Mouse (Mus musculus) liver, postnatal 0 days (tissue): ENCODE results near the gene Swap70. TPM values are rescaled to one million over a fixed set of nuclear protein-coding genes. Genes with fewer than 3 reads are reported as not detected.
A peak's percentile ranks its signal among the peaks of the same experiment; 100 is the strongest.

Experiments
- ATAC-seq: fragments of 200-750 bp; cut with Nextera tagmentation; 2 replicates; pipeline ENCODE4 v1.8.0; 2017; ENCODE audit warnings: mild to moderate bottlenecking, moderate library complexity
- DNase-seq: peaks from one replicate; pipeline ENCODE4 v3.0.0-alpha.2; 2016
- H3K27ac ChIP-seq: fragments of 300-500 bp; sonication (generic); 2 replicates; pipeline ENCODE4 v1.5.1; 2014; ENCODE audit warnings: antibody characterized with exemption, moderate library complexity, mild to moderate bottlenecking, low read depth
- H3K27me3 ChIP-seq: fragments of 300-500 bp; sonication (generic); 2 replicates; pipeline ENCODE4 v1.6.1; 2014; ENCODE audit warnings: low read length, control low read depth, mixed read lengths; ENCODE audit not compliant: insufficient read depth
- H3K36me3 ChIP-seq: fragments of 300-500 bp; sonication (generic); replicated peaks from 2 replicates; pipeline ENCODE4 v1.6.1; 2014; ENCODE audit warnings: mild to moderate bottlenecking, control low read depth, low read length, moderate library complexity, mixed read lengths; ENCODE audit not compliant: insufficient read depth
- H3K4me1 ChIP-seq: fragments of 300-500 bp; sonication (generic); 2 replicates; pipeline ENCODE4 v1.6.1; 2014; ENCODE audit warnings: antibody characterized with exemption, mild to moderate bottlenecking, control low read depth; ENCODE audit not compliant: insufficient read depth
- H3K4me2 ChIP-seq: fragments of 300-500 bp; sonication (generic); 2 replicates; pipeline ENCODE4 v1.6.1; 2014; ENCODE audit warnings: low read depth, mild to moderate bottlenecking, low read length, moderate library complexity, mixed read lengths
- H3K4me3 ChIP-seq: fragments of 300-500 bp; sonication (generic); 2 replicates; pipeline ENCODE4 v1.5.1; 2014; ENCODE audit warnings: low read depth, low read length
- H3K9ac ChIP-seq: fragments of 300-500 bp; sonication (generic); replicated peaks from 2 replicates; pipeline ENCODE4 v1.6.1; 2014; ENCODE audit warnings: mild to moderate bottlenecking, moderate library complexity
- H3K9me3 ChIP-seq: fragments of 300-500 bp; sonication (generic); 2 replicates; pipeline ENCODE4 v1.6.1; 2016; ENCODE audit warnings: mild to moderate bottlenecking, control low read depth, low read length, mixed read lengths
- CTCF ChIP-seq: sonication (generic); IDR thresholded peaks from 2 replicates; pipeline ENCODE4 v1.5.1; 2016; ENCODE audit warnings: antibody characterized with exemption, low read depth
- EP300 ChIP-seq: IDR thresholded peaks from 2 replicates; pipeline ENCODE4 v1.6.1; 2016; ENCODE audit warnings: antibody characterized with exemption, low read depth, mild to moderate bottlenecking
- WGBS: fragments of 180-500 bp; shearing (Covaris S2); extraction: QIAGEN DNeasy Blood & Tissue Kit; methylation state at CpG from one replicate; pipeline ENCODE4 v1.1.7; 2014; ENCODE audit not compliant: insufficient replicate concordance; 5-methylcytosine and 5-hydroxymethylcytosine counted together
- polyA plus RNA-seq: library from polyadenylated mRNA; unstranded; fragments of >200 nt; fragmentation: Nextera tagmentation; extraction: Ambion mirVana; gene quantifications from 2 replicates; pipeline ENCODE4 v1.2.1, GENCODE M21; 2015

Gene Swap70
- polyA plus RNA-seq, 1 experiment from 2014 or later, result 7.2 TPM

DNA sequence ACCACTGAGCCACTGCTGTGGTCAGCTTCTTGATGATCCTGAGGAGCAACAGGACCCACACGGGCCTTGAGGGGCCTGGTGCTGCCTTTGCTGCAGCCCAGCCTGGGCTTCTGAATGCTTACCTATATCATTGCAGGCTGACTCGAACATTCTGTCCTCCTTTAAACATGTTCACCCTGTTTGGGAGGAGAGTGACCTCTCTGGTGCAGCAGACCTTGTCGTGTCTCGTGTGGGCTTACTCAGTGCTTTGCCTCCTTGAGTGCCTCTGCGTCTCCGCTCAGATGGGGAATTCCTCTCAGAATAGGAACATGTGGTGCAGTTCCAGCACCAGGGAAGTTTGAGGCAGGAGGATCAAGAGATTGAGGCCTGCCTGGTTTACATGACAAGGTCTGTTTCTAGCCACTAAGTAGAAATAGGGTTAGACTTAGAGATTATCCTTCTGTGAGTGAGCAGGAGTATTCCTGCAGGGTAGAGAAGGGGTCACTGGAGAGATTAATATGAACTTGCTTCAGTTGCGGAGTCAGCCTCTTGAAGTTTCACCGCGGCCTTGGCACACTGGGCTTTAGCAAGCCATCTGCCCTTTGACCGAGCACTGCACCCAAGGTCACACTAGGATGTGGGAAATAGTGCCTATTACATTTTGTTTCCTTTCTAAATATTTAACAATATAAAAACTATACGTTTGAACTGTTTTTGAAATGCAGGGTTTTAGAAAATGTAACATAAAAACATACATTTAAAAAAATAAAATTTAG, 36.9 kb downstream of the Swap70 start:
- no peaks in the 10 kb centered on the region for H3K9me3 ChIP-seq
- H3K4me3 ChIP-seq, result no peak overlapping the region
- no peaks in the 10 kb centered on the region for H3K27me3 ChIP-seq
- H3K36me3 ChIP-seq, result no peaks in the 10 kb centered on the region
- H3K4me1 ChIP-seq, result peaks cover 18% of the 10 kb centered on the region
- no peak for TF ChIP-seq CTCF
- H3K27ac ChIP-seq, result no peak overlapping the region
- ATAC-seq (no peak), DNase-seq (no peak)
- no peak overlapping the region for H3K9ac ChIP-seq
- no peak overlapping the region for H3K4me2 ChIP-seq
- WGBS, result 62% methylated on average over 11 of the region's 11 CpGs

GRCm38 (mm10) chr7:110259966-110260711, 38.6 kb downstream of the Swap70 start:
- Histone ChIP-seq H3K27ac (peak overlapping the region; percentile 41), H3K36me3 (no peaks in the 10 kb centered on the region), H3K4me3 (no peak overlapping the region), H3K4me1 (peaks cover 18% of the 10 kb centered on the region), H3K4me2 (no peak overlapping the region), H3K9me3 (no peaks in the 10 kb centered on the region), H3K27me3 (no peaks in the 10 kb centered on the region), H3K9ac (no peak overlapping the region)
- WGBS, result 49% methylated on average over 4 of the region's 4 CpGs
- DNase-seq (no peak), ATAC-seq (peak; percentile 64)
- no peak for TF ChIP-seq EP300
- TF ChIP-seq CTCF, result no peak

DNA sequence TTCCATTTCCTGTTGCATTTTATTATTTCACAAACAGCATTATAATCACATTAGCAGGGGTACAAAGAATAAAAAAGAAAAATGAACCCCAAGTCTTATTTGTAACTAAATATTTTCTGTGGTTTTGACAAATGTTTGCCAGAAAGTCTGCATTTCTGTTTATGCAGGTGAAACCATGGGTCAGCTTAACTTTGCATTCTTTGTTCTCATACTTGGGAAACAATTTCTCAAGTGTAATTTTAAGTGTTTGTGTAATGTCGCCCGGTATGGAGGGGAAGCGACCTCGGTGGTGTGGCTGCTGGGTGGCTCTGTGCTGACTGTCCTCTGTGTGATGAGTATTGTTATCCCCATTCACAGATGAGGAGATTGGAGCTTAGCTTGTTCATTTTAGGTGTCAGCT, 40.3 kb downstream of the Swap70 start:
- no peak for DNase-seq
- WGBS, result 72% methylated on average over 4 of the region's 4 CpGs

DNA sequence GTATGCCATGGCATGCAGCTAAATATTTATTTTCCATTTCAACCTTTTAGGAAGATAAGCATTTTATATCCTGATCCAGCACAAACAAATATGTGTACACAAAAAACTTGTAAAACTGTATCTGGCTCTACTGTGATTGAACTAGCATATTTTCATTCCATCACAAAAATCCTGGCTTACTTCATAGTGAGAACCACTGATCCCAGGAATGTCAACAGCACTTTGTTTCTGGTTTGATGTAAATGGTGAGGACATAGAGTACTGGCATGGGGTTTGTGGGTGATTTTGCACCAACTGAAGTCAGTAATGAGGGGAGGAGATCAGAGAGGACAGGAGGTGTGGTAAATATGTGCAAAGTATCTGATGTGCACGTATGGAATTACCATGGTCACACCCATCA, 41.1 kb downstream of the Swap70 start:
- ATAC-seq (no peak), DNase-seq (no peak)
- Histone ChIP-seq H3K9ac (no peak overlapping the region), H3K4me2 (no peak overlapping the region), H3K27me3 (no peaks in the 10 kb centered on the region), H3K27ac (no peak overlapping the region), H3K4me1 (peaks cover 14% of the 10 kb centered on the region), H3K36me3 (no peaks in the 10 kb centered on the region), H3K4me3 (no peak overlapping the region), H3K9me3 (no peaks in the 10 kb centered on the region)
- 36% methylated on average over 1 of the region's 1 CpGs for WGBS
- TF ChIP-seq CTCF (no peak), EP300 (no peak)

More for the DNA sequence above, 40.3 kb downstream of the Swap70 start:
- H3K4me2 ChIP-seq, result no peak overlapping the region
- no peak overlapping the region for H3K4me3 ChIP-seq
- H3K36me3 ChIP-seq, result no peaks in the 10 kb centered on the region
- peaks cover 18% of the 10 kb centered on the region for H3K4me1 ChIP-seq
- H3K9ac ChIP-seq, result no peak overlapping the region
- ATAC-seq, result no peak
- H3K27ac ChIP-seq, result no peak overlapping the region
- TF ChIP-seq CTCF (no peak), EP300 (no peak)
- H3K9me3 ChIP-seq, result no peaks in the 10 kb centered on the region
- no peaks in the 10 kb centered on the region for H3K27me3 ChIP-seq

DNA sequence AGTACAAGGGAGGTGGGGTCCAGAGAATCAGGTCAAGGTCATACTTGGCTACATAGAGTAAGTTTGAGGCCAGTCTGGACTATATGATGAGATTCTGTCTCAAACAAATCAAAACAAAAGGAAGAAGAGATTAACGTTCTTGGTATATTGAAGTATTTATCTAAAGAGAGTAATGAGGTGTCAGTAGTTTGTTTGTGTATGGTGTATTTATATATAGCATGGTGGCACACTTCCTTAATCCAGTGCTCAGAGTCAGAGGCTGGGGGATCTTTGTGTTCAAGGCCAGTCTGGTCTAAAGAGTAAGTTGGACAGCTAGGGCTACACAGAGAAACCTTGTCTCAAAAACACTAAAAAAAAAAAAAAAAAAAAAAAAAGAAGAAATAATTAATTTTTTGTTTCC, 42.0 kb downstream of the Swap70 start:
- H3K9me3 ChIP-seq, result no peaks in the 10 kb centered on the region
- peaks cover 8% of the 10 kb centered on the region for H3K4me1 ChIP-seq
- no peak for ATAC-seq
- no peaks in the 10 kb centered on the region for H3K36me3 ChIP-seq
- no peak overlapping the region for H3K27ac ChIP-seq
- no peak for DNase-seq
- H3K4me2 ChIP-seq, result no peak overlapping the region
- no peak for TF ChIP-seq EP300
- TF ChIP-seq CTCF, result no peak
- WGBS, result 68% methylated on average over 1 of the region's 1 CpGs
- H3K9ac ChIP-seq, result no peak overlapping the region
- no peaks in the 10 kb centered on the region for H3K27me3 ChIP-seq
- no peak overlapping the region for H3K4me3 ChIP-seq

DNA sequence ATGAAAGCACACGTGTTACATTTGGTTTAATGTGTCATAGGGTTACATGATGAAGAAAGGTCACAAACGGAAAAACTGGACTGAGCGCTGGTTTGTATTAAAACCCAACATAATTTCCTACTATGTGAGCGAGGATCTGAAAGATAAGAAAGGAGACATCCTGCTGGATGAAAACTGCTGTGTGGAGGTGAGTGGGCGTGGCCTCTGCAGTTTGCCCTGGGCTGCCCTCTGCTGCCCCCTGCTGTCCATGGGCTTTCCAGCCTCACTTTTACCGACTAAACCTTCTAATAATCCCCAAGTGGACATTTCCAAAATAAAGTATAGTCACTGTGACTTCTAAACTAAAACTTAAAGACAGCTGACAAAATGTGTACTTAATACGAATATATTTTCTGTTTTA, 44.3 kb downstream of the Swap70 start:
- 20% methylated on average over 7 of the region's 7 CpGs for WGBS
- Histone ChIP-seq H3K4me1 (peaks cover 5% of the 10 kb centered on the region; the same call in 1 of the 2 replicates), H3K27me3 (no peaks in the 10 kb centered on the region), H3K9ac (no peak overlapping the region), H3K4me2 (no peak overlapping the region), H3K4me3 (no peak overlapping the region), H3K27ac (no peak overlapping the region), H3K36me3 (peaks cover 17% of the 10 kb centered on the region), H3K9me3 (no peaks in the 10 kb centered on the region)
- ATAC-seq (peak; percentile 55), DNase-seq (peak; percentile 93)
- TF ChIP-seq EP300 (no peak), CTCF (peak; percentile 99)
